Mouse (Mus musculus) heart, adult 2 months (tissue): ENCODE results near the gene Txk.

ENCODE experiments used
- CTCF ChIP-seq: fragments of 200-600 bp; IDR thresholded peaks from 2 replicates; pipeline ENCODE4 v1.8.1; 2022; ENCODE audit warnings: antibody characterized with exemption, mild to moderate bottlenecking, moderate library complexity
- POLR2A ChIP-seq: fragments of 200-500 bp; IDR thresholded peaks from 2 replicates; pipeline ENCODE4 v1.6.1; 2011; ENCODE audit warnings: mild to moderate bottlenecking, low read depth, low read length, control low read depth; ENCODE audit not compliant: insufficient read depth

GRCm38 (mm10) chr5:72755035-72755434, 2.5 kb upstream of the Txk start:
- TF ChIP-seq CTCF = no peak
- no peak for TF ChIP-seq POLR2A
